Mouse (Mus musculus): Measurements from ENCODE around the gene 4930415O20Rik.

GRCm38 (mm10) chr15:98532281-98532680 lies 38.5 kb upstream of the 4930415O20Rik start:
- TF ChIP-seq POLR2A (IDR thresholded peaks at IDR 0.05; ENCODE audit: low read depth, low read length) (no peak), CTCF (IDR thresholded peaks at IDR 0.05; ENCODE audit: extremely low read depth, insufficient read length, insufficient replicate concordance, low read depth, low read length) (no peak)

Measured in small intestine, adult 2 months (tissue).